Mouse (Mus musculus) hindbrain, embryonic 16.5 days (tissue): Measurements from ENCODE around the gene Tuba3b. TPM values are rescaled to one million over a fixed set of nuclear protein-coding genes. Genes with fewer than 3 reads are reported as not detected.

Experiments
- ATAC-seq: fragments of 200-750 bp; cut with Nextera tagmentation; 2 replicates; pipeline ENCODE4 v1.8.0; 2017; ENCODE audit warnings: moderate TSS enrichment, moderate library complexity
- H3K27ac ChIP-seq: fragments of 300-500 bp; sonication (generic); 2 replicates; pipeline ENCODE4 v1.5.1; 2014; ENCODE audit warnings: low read depth, mild to moderate bottlenecking, control low read depth, low read length, moderate library complexity
- H3K27me3 ChIP-seq: fragments of 300-500 bp; sonication (generic); replicated peaks from 2 replicates; pipeline ENCODE4 v1.6.1; 2014; ENCODE audit warnings: low read length; ENCODE audit not compliant: control insufficient read depth, insufficient read depth
- H3K36me3 ChIP-seq: fragments of 300-500 bp; sonication (generic); 2 replicates; pipeline ENCODE4 v1.6.1; 2014; ENCODE audit warnings: mild to moderate bottlenecking, low read length, moderate library complexity, mixed read lengths; ENCODE audit not compliant: control insufficient read depth, insufficient read depth
- H3K4me1 ChIP-seq: fragments of 300-500 bp; sonication (generic); 2 replicates; pipeline ENCODE4 v1.6.1; 2014; ENCODE audit warnings: low read depth, low read length; ENCODE audit not compliant: control insufficient read depth, insufficient read depth
- H3K4me2 ChIP-seq: fragments of 300-500 bp; sonication (generic); 2 replicates; pipeline ENCODE4 v1.6.1; 2014; ENCODE audit warnings: mild to moderate bottlenecking, low read length, control low read depth, moderate library complexity
- H3K4me3 ChIP-seq: fragments of 300-500 bp; sonication (generic); 2 replicates; pipeline ENCODE4 v1.5.1; 2014; ENCODE audit warnings: mild to moderate bottlenecking, low read length, control low read depth, moderate library complexity
- H3K9ac ChIP-seq: fragments of 300-500 bp; sonication (generic); 2 replicates; pipeline ENCODE4 v1.6.1; 2014; ENCODE audit warnings: low read depth, mild to moderate bottlenecking, control low read depth, low read length, moderate library complexity
- H3K9me3 ChIP-seq: fragments of 300-500 bp; sonication (generic); 2 replicates; pipeline ENCODE4 v1.6.1; 2014; ENCODE audit warnings: mild to moderate bottlenecking, low read length, moderate library complexity; ENCODE audit not compliant: control insufficient read depth
- WGBS: fragments of 180-500 bp; shearing (Covaris S2); extraction: QIAGEN DNeasy Blood & Tissue Kit; methylation state at CpG from one replicate; pipeline ENCODE4 v1.1.7; 2014; 5-methylcytosine and 5-hydroxymethylcytosine counted together
- polyA plus RNA-seq: library from polyadenylated mRNA; unstranded; fragments of >200 nt; fragmentation: Nextera tagmentation; extraction: Ambion mirVana; gene quantifications from 2 replicates; pipeline ENCODE4 v1.2.1, GENCODE M21; 2015

Gene Tuba3b
- polyA plus RNA-seq = not detected in 2 replicates

DNA sequence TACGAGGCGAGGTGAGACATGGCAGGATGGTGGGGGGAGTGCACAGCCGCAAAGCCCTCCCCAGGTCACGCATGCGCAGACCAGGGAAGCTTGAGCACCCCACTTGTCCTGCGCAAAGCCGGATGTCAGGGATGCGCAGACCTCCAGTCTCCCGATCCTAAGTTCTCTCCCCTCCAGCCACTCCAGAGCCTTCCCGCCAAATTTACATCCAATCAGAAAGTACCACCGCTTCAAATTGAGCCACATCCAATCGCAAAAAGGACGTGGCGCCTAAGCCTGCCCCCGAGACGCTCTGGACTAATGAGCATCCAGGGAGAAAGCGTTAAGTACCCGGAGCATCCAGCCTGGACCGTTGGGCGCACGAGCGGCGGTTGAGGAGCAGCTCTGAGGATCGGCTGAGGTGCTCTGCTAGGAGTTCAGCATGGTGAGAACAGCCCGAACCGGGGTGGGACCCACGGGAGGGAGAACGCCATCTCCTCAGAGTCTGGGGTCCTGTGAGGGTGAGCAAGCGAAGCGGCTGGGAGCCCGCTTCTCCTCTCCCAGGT, at the start of gene Tuba3b:
Tuba3b (plus strand) TSS at position 92 of the 545 bp plus-strand sequence.
- no peak within 1 kb of the TSS for H3K9ac ChIP-seq
- no peaks in the 10 kb centered on the region for H3K36me3 ChIP-seq
- H3K4me2 ChIP-seq = no peak within 1 kb of the TSS
- 98% methylated on average over 31 of the region's 31 CpGs for WGBS
- no peaks in the 10 kb centered on the region for H3K9me3 ChIP-seq
- H3K27ac ChIP-seq = no peak within 1 kb of the TSS
- H3K4me3 ChIP-seq = no peak within 1 kb of the TSS
- no peak for ATAC-seq
- H3K4me1 ChIP-seq = no peaks in the 10 kb centered on the region
- no peaks in the 10 kb centered on the region for H3K27me3 ChIP-seq

- Histone ChIP-seq H3K4me3 (no peak overlapping the region), H3K9me3 (no peaks in the 10 kb centered on the region), H3K27me3 (no peaks in the 10 kb centered on the region), H3K4me2 (no peak overlapping the region), H3K9ac (no peak overlapping the region), H3K36me3 (no peaks in the 10 kb centered on the region), H3K27ac (no peak overlapping the region), H3K4me1 (no peaks in the 10 kb centered on the region)
- WGBS = 62% methylated on average over 8 of the region's 8 CpGs
- no peak for ATAC-seq
Measured at GRCm38 (mm10) chr6:145567296-145567695, 48.3 kb upstream of the Tuba3b start.

DNA sequence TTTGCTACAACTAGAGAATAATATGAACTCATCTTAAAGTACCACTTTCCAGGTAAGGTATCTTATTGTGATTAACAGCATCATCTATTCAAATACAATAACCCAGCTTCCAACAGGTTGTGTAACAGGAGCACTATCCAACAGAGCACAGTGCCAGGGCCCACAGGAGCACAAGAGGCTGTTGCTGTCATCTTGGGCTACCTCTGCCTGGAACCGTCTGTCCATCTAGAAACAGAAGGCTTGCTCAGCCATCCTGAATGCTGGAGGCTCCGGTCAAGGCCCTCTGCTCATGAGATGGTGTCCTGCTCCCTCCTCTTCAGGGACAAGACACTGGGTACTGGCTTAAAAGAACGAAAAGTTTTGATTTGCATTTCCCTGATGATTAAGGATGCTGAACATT, 47.7 kb upstream of the Tuba3b start:
- Histone ChIP-seq H3K4me2 (no peak overlapping the region), H3K36me3 (no peaks in the 10 kb centered on the region), H3K4me1 (no peaks in the 10 kb centered on the region), H3K4me3 (no peak overlapping the region), H3K27ac (no peak overlapping the region), H3K9me3 (no peaks in the 10 kb centered on the region), H3K9ac (no peak overlapping the region), H3K27me3 (no peaks in the 10 kb centered on the region)
- 86% methylated on average over 3 of the region's 3 CpGs for WGBS
- no peak for ATAC-seq

DNA sequence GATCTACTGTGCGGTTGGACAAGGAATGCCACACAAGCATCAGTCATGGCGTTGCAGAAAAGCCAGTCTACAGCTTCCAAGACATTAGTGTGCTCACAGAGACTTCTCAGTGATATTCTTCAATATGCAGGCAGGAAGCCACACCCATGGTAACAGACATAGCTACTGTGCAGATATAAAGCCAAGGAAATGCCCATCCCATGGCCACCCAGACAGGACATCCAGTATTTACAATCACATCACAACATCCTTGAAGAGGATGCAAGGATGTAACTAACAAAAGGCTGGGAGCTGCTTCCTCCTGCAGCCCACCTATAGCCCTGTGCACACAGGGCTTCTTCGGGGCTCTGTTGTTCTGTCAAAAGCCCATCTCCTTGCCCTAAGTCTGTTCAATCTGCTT, 46.9 kb upstream of the Tuba3b start:
- Histone ChIP-seq H3K27me3 (no peaks in the 10 kb centered on the region), H3K27ac (no peak overlapping the region), H3K9ac (no peak overlapping the region), H3K9me3 (no peaks in the 10 kb centered on the region), H3K4me3 (no peak overlapping the region), H3K4me1 (no peaks in the 10 kb centered on the region), H3K4me2 (no peak overlapping the region), H3K36me3 (no peaks in the 10 kb centered on the region)
- 90% methylated on average over 3 of the region's 3 CpGs for WGBS
- no peak for ATAC-seq

GRCm38 (mm10) chr6:145573250-145574013, 42.1 kb upstream of the Tuba3b start:
- H3K4me2 ChIP-seq = no peak overlapping the region
- H3K36me3 ChIP-seq = no peaks in the 10 kb centered on the region
- H3K27ac ChIP-seq = no peak overlapping the region
- H3K4me1 ChIP-seq = peaks cover 3% of the 10 kb centered on the region
- no peak for ATAC-seq
- no peak overlapping the region for H3K4me3 ChIP-seq
- no peaks in the 10 kb centered on the region for H3K9me3 ChIP-seq
- no peak overlapping the region for H3K9ac ChIP-seq
- H3K27me3 ChIP-seq = no peaks in the 10 kb centered on the region
- WGBS = 79% methylated on average over 6 of the region's 6 CpGs

DNA sequence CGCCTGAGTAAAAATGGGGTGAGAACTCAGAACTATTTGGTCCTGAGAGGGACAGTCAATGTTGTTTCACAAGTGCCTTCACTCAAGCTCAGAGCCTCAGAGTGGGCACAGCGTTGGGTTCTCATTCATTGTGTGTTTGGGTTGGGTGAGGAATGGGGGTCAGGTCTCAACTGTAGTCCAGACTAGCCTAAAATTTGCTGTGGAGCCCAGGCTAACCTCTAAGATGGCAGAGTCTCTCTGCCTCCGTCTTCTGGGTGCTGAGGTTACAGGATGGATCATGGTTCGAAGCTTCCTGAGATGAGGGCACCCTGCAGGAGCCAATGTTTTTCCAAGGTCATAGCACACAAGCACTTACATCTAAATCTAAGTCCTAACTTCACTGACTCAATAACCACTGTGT, 38.8 kb upstream of the Tuba3b start:
- 97% methylated on average over 4 of the region's 4 CpGs for WGBS
- no peaks in the 10 kb centered on the region for H3K36me3 ChIP-seq
- no peak overlapping the region for H3K9ac ChIP-seq
- no peaks in the 10 kb centered on the region for H3K27me3 ChIP-seq
- no peak overlapping the region for H3K4me2 ChIP-seq
- H3K4me1 ChIP-seq = peaks cover 14% of the 10 kb centered on the region
- no peak overlapping the region for H3K4me3 ChIP-seq
- H3K27ac ChIP-seq = no peak overlapping the region
- H3K9me3 ChIP-seq = no peaks in the 10 kb centered on the region
- ATAC-seq = no peak

GRCm38 (mm10) chr6:145578457-145579185, 36.9 kb upstream of the Tuba3b start:
- H3K9me3 ChIP-seq = no peaks in the 10 kb centered on the region
- H3K27ac ChIP-seq = no peak overlapping the region
- H3K36me3 ChIP-seq = no peaks in the 10 kb centered on the region
- 0 out of 2 replicates have a peak overlapping the region, but pooled peaks have one; percentile 7 for H3K9ac ChIP-seq
- H3K4me2 ChIP-seq = no peak overlapping the region
- peak; percentile 48 for ATAC-seq
- H3K27me3 ChIP-seq = no peaks in the 10 kb centered on the region
- whole genome bisulfite sequencing = 32% methylated on average over 10 of the region's 10 CpGs
- H3K4me1 ChIP-seq = peaks cover 14% of the 10 kb centered on the region
- no peak overlapping the region for H3K4me3 ChIP-seq

- Histone ChIP-seq H3K27me3 (no peaks in the 10 kb centered on the region), H3K9me3 (no peaks in the 10 kb centered on the region), H3K4me3 (no peak overlapping the region), H3K4me1 (peaks cover 14% of the 10 kb centered on the region), H3K36me3 (no peaks in the 10 kb centered on the region), H3K27ac (no peak overlapping the region), H3K9ac (no peak overlapping the region), H3K4me2 (no peak overlapping the region)
- WGBS = 86% methylated on average over 3 of the region's 3 CpGs
- no peak for ATAC-seq
Measured at GRCm38 (mm10) chr6:145579761-145580160, 35.8 kb upstream of the Tuba3b start.
